Mouse (Mus musculus): ENCODE measurements around the gene Lgr6. TPM values are rescaled to one million over a fixed set of nuclear protein-coding genes. Genes with fewer than 3 reads are reported as not detected.

Lgr6 gene
- polyA plus RNA-seq, 1 experiment from 2014 or later = 9.3 TPM

GRCm38 (mm10) chr1:134987962-134988341 is 117.1 kb downstream of the Lgr6 start:
- Histone ChIP-seq H3K4me3 (peak overlapping the region; percentile 37), H3K27me3 (peaks cover 5% of the 10 kb centered on the region), H3K9me3 (no peaks in the 10 kb centered on the region), H3K4me2 (peak overlapping the region; percentile 76), H3K9ac (no peak overlapping the region), H3K27ac (no peak overlapping the region), H3K4me1 (peaks cover 19% of the 10 kb centered on the region), H3K36me3 (no peaks in the 10 kb centered on the region)
- WGBS = 18% methylated on average over 14 of the region's 14 CpGs
- no peak for ATAC-seq (ENCODE audit: insufficient number of reproducible peaks, low FRiP score, low TSS enrichment, low read depth)

- Histone ChIP-seq H3K36me3 (no peaks in the 10 kb centered on the region), H3K4me3 (peak overlapping the region; percentile 37), H3K4me2 (peak overlapping the region; percentile 76), H3K27ac (no peak overlapping the region), H3K4me1 (peaks cover 17% of the 10 kb centered on the region), H3K9me3 (no peaks in the 10 kb centered on the region), H3K27me3 (peaks cover 5% of the 10 kb centered on the region), H3K9ac (no peak overlapping the region)
- 0 out of 2 replicates have a peak, but pooled peaks have one; percentile 47 for ATAC-seq (ENCODE audit: insufficient number of reproducible peaks, low FRiP score, low TSS enrichment, low read depth)
- 31% methylated on average over 48 of the region's 48 CpGs for WGBS
Observed at GRCm38 (mm10) chr1:134987173-134987961, 117.7 kb downstream of the Lgr6 start.

DNA sequence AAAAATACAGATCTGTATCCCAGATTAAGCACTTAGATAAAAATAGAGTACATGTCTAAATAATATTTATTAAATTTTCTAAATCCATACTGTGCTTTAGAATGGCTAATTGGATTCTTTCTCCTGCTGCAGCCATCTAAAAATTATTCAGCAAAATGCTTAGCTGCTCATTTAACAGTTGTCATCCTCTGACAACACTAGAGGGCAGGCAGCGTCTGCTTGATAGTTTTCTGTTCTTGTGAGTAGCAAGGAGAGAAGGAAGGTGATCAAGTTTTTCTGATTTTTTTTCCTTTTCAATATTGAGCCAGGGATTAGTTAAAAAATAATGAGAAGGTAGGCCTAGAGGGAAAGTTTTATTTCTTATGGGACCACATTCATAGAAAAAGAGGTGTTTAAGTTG is 132.2 kb downstream of the Lgr6 start:
- H3K36me3 ChIP-seq = peaks cover 12% of the 10 kb centered on the region
- no peaks in the 10 kb centered on the region for H3K4me1 ChIP-seq
- no peak overlapping the region for H3K9ac ChIP-seq
- no peaks in the 10 kb centered on the region for H3K27me3 ChIP-seq
- no peaks in the 10 kb centered on the region for H3K9me3 ChIP-seq
- ATAC-seq (ENCODE audit: insufficient number of reproducible peaks, low FRiP score, low TSS enrichment, low read depth) = no peak
- H3K4me3 ChIP-seq = no peak overlapping the region
- no peak overlapping the region for H3K27ac ChIP-seq
- 78% methylated on average over 1 of the region's 1 CpGs for WGBS
- no peak overlapping the region for H3K4me2 ChIP-seq

DNA sequence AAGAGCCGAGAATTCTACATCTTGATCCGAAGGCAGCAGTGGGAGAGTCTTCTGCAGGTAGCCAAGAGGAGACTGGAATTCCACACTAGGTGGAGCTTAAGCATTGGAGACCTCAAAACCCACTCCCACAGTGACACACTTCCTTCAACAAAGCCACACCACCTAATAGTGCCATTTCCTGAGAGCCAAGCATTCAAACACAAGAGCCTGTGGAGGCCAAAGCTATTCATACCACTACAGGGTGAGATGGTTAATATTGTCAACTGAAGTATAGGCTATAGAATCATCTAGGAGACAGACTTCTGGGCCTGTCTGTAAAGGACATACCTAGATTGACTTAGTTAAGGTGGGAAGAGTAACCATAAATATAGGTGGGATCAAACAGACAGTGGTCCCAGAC is 139.6 kb downstream of the Lgr6 start:
- WGBS = 89% methylated on average over 2 of the region's 2 CpGs
- Histone ChIP-seq H3K9ac (no peak overlapping the region), H3K27me3 (no peaks in the 10 kb centered on the region), H3K27ac (no peak overlapping the region), H3K36me3 (peaks cover 12% of the 10 kb centered on the region), H3K4me2 (no peak overlapping the region), H3K4me3 (no peak overlapping the region), H3K4me1 (peaks cover 16% of the 10 kb centered on the region; the same call in 1 of the 2 replicates), H3K9me3 (no peaks in the 10 kb centered on the region)
- no peak for ATAC-seq (ENCODE audit: insufficient number of reproducible peaks, low FRiP score, low TSS enrichment, low read depth)

DNA sequence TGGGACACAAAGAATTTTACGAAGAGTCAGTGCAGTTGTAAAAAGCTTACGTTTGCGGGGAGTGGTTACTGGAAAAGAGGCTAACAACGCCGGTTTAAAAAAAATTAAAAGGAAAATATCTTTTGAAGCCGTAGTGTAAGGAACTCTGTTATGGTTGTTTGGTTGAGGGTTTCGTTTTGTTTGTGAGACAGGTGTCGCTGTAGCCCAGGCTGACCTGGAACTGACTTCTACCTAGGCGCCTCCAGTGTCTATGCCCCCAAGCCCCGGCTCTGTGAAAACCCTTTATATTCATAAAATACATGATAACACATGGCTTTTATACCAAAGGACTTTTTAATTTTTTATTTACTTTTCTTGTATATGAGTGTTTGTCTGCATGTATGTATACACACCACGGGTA is 142.3 kb downstream of the Lgr6 start:
- 2% methylated on average over 11 of the region's 11 CpGs for WGBS
- Histone ChIP-seq H3K4me1 (peaks cover 16% of the 10 kb centered on the region; the same call in 1 of the 2 replicates), H3K36me3 (no peaks in the 10 kb centered on the region), H3K4me3 (peak overlapping the region; percentile 80), H3K27ac (0 out of 2 replicates have a peak overlapping the region, but pooled peaks have one; percentile 22), H3K9me3 (no peaks in the 10 kb centered on the region), H3K4me2 (peak overlapping the region; percentile 75), H3K27me3 (no peaks in the 10 kb centered on the region), H3K9ac (peak overlapping the region; percentile 54)
- ATAC-seq (ENCODE audit: insufficient number of reproducible peaks, low FRiP score, low TSS enrichment, low read depth) = no peak

- 0 out of 2 replicates have a peak within 1 kb of the TSS, but pooled peaks have one; percentile 22 for H3K27ac ChIP-seq
Observed at GRCm38 (mm10) chr1:134962053-134962803, 142.8 kb downstream of the Lgr6 start, which contains the start of gene Ube2t. Ube2t (plus strand) TSS chr1:134962565.

GRCm38 (mm10) chr1:134960634-134961033 is 144.4 kb downstream of the Lgr6 start:
- peaks cover 16% of the 10 kb centered on the region; the same call in 1 of the 2 replicates for H3K4me1 ChIP-seq
- no peak overlapping the region for H3K9ac ChIP-seq
- WGBS = 56% methylated on average over 7 of the region's 7 CpGs
- ATAC-seq (ENCODE audit: insufficient number of reproducible peaks, low FRiP score, low TSS enrichment, low read depth) = no peak
- no peak overlapping the region for H3K4me2 ChIP-seq
- H3K9me3 ChIP-seq = no peaks in the 10 kb centered on the region
- H3K27ac ChIP-seq = no peak overlapping the region
- no peaks in the 10 kb centered on the region for H3K27me3 ChIP-seq
- no peak overlapping the region for H3K4me3 ChIP-seq
- H3K36me3 ChIP-seq = no peaks in the 10 kb centered on the region

More at GRCm38 (mm10) chr1:134962053-134962803, 142.8 kb downstream of the Lgr6 start, which contains the start of gene Ube2t:
- Histone ChIP-seq H3K27me3 (no peaks in the 10 kb centered on the region), H3K9me3 (no peaks in the 10 kb centered on the region), H3K9ac (peak within 1 kb of the TSS; percentile 54), H3K4me3 (peak within 1 kb of the TSS; percentile 80), H3K36me3 (no peaks in the 10 kb centered on the region), H3K4me2 (peak within 1 kb of the TSS; percentile 75), H3K4me1 (peaks cover 16% of the 10 kb centered on the region; the same call in 1 of the 2 replicates)
- 2% methylated on average over 50 of the region's 50 CpGs for WGBS
- peak; percentile 99 for ATAC-seq (ENCODE audit: insufficient number of reproducible peaks, low FRiP score, low TSS enrichment, low read depth)

GRCm38 (mm10) chr1:134955637-134956176 is 149.4 kb downstream of the Lgr6 start, which contains the start of gene Ppp1r12b:
Ppp1r12b (minus strand) TSS chr1:134955942.
- Histone ChIP-seq H3K9ac (peak within 1 kb of the TSS; percentile 85), H3K27ac (peak within 1 kb of the TSS; percentile 89), H3K4me2 (peak within 1 kb of the TSS; percentile 71), H3K9me3 (no peaks in the 10 kb centered on the region), H3K36me3 (no peaks in the 10 kb centered on the region), H3K4me1 (peaks cover 10% of the 10 kb centered on the region), H3K27me3 (no peaks in the 10 kb centered on the region), H3K4me3 (peak within 1 kb of the TSS; percentile 76)
- ATAC-seq (ENCODE audit: insufficient number of reproducible peaks, low FRiP score, low TSS enrichment, low read depth) = peak; percentile 98
- under 1% methylated on average over 39 of the region's 39 CpGs for WGBS

DNA sequence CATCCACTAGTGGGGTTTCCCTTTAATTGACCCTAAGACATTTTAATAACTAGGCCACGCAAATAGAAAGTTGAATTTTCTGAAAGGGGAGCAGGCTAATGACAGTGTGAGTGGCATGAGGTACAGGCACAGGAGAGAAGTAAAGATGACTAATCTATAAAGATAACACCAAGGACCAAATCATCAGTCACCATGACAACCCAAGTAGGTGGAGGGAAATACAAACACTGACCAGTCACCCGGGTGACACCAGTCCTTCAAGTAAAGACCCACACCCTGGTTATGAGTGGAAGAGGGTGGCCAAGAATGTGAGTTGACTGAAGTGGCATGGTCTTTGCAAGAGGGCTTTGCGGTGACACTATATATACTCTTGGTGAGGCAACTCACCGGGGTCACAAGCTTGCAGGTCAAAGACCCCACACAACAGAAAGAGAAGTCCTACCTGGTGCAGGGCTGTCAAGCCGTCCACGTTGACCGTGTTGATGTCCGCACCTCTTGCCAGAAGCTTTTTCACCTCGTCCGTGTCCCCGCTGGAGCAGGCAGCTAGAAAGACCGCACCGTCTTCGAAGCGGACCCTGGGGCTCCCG is 149.9 kb downstream of the Lgr6 start:
- H3K4me2 ChIP-seq = peak overlapping the region; percentile 71
- peak overlapping the region; percentile 85 for H3K9ac ChIP-seq
- no peaks in the 10 kb centered on the region for H3K36me3 ChIP-seq
- no peaks in the 10 kb centered on the region for H3K9me3 ChIP-seq
- H3K27me3 ChIP-seq = no peaks in the 10 kb centered on the region
- peaks cover 10% of the 10 kb centered on the region for H3K4me1 ChIP-seq
- 2% methylated on average over 16 of the region's 16 CpGs for WGBS
- no peak for ATAC-seq (ENCODE audit: insufficient number of reproducible peaks, low FRiP score, low TSS enrichment, low read depth)
- H3K4me3 ChIP-seq = peak overlapping the region; percentile 76
- H3K27ac ChIP-seq = peak overlapping the region; percentile 89

DNA sequence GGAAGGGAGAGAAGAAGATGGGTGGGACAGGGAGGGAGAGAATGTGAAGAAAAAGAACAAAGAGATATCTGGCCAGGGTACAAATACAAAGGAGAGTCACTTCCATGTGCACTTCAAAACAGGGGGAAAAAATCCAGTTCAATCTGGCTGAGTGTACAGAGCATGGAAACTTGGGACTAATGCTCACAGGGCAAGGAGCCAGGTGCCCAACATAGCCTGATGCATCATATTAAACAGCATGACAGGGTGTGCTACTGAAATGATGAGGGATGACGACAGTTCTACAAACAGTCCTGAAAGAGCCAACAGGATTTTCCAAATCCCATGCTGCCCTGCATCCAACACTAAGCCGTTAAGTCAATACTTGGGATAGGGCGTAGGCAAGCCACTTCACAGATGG is 155.1 kb downstream of the Lgr6 start:
- Histone ChIP-seq H3K4me1 (peaks cover 6% of the 10 kb centered on the region), H3K36me3 (peaks cover 6% of the 10 kb centered on the region; the same call in 1 of the 2 replicates), H3K4me3 (no peak overlapping the region), H3K4me2 (no peak overlapping the region), H3K27me3 (no peaks in the 10 kb centered on the region), H3K9me3 (no peaks in the 10 kb centered on the region), H3K27ac (no peak overlapping the region), H3K9ac (no peak overlapping the region)
- ATAC-seq (ENCODE audit: insufficient number of reproducible peaks, low FRiP score, low TSS enrichment, low read depth) = no peak
- WGBS = 85% methylated on average over 3 of the region's 3 CpGs

DNA sequence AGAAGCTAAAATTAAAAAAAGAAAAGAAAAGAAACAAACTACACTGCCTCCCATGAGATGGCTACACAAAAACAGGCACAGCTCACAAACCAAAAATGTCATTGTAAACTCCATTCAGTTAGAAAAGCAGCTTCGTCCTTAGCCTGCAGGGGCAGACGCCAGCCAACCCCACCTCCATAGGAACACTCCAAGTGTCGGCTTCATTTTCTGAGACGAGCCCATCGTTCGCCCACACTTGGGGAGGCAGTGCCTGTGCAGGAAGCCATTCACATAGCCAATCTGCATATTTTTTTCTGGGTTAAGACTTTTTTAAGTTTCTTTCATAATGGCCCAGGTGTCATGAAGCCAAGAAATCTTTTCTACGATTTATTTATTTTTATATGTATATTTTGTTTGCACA is 157.5 kb downstream of the Lgr6 start:
- H3K27me3 ChIP-seq = no peaks in the 10 kb centered on the region
- peaks cover 6% of the 10 kb centered on the region; the same call in 1 of the 2 replicates for H3K36me3 ChIP-seq
- no peak overlapping the region for H3K4me3 ChIP-seq
- no peak overlapping the region for H3K27ac ChIP-seq
- no peaks in the 10 kb centered on the region for H3K9me3 ChIP-seq
- ATAC-seq (ENCODE audit: insufficient number of reproducible peaks, low FRiP score, low TSS enrichment, low read depth) = no peak
- 83% methylated on average over 7 of the region's 7 CpGs for WGBS
- no peak overlapping the region for H3K4me2 ChIP-seq
- no peak overlapping the region for H3K9ac ChIP-seq
- H3K4me1 ChIP-seq = no peaks in the 10 kb centered on the region

Data from limb, embryonic 15.5 days (tissue).